Mouse (Mus musculus) stomach, embryonic 15.5 days (tissue): ENCODE measurements around the gene Shroom3. TPM values are rescaled to one million over a fixed set of nuclear protein-coding genes. Genes with fewer than 3 reads are reported as not detected.
A peak's percentile ranks its signal among the peaks of the same experiment; 100 is the strongest.

Experiments used
- ATAC-seq: fragments of 200-750 bp; cut with Nextera tagmentation; 2 replicates; pipeline ENCODE4 v1.8.0; 2017; ENCODE audit warnings: low read depth, moderate number of reproducible peaks, moderate TSS enrichment; ENCODE audit not compliant: insufficient read depth, low FRiP score
- H3K27ac ChIP-seq: fragments of 300-500 bp; sonication (generic); 2 replicates; pipeline ENCODE4 v1.5.1; 2015; ENCODE audit warnings: mild to moderate bottlenecking, inconsistent platforms
- H3K27me3 ChIP-seq: fragments of 300-500 bp; sonication (generic); replicated peaks from 2 replicates; pipeline ENCODE4 v1.6.1; 2015; ENCODE audit warnings: inconsistent platforms
- H3K36me3 ChIP-seq: fragments of 300-500 bp; sonication (generic); 2 replicates; pipeline ENCODE4 v1.6.1; 2015; ENCODE audit warnings: inconsistent platforms
- H3K4me1 ChIP-seq: fragments of 300-500 bp; sonication (generic); 2 replicates; pipeline ENCODE4 v1.6.1; 2015; ENCODE audit warnings: inconsistent platforms
- H3K4me2 ChIP-seq: fragments of 300-500 bp; sonication (generic); 2 replicates; pipeline ENCODE4 v1.6.1; 2015; ENCODE audit warnings: mild to moderate bottlenecking, inconsistent platforms
- H3K4me3 ChIP-seq: fragments of 300-500 bp; sonication (generic); replicated peaks from 2 replicates; pipeline ENCODE4 v1.5.1; 2015; ENCODE audit warnings: inconsistent platforms
- H3K9ac ChIP-seq: fragments of 300-500 bp; sonication (generic); 2 replicates; pipeline ENCODE4 v1.6.1; 2015; ENCODE audit warnings: inconsistent platforms
- H3K9me3 ChIP-seq: fragments of 300-500 bp; sonication (generic); 2 replicates; pipeline ENCODE4 v1.6.1; 2016; ENCODE audit warnings: inconsistent platforms
- whole genome bisulfite sequencing: fragments of 180-500 bp; shearing (Covaris S2); methylation state at CpG from one replicate; pipeline ENCODE4 v1.1.7; 2015; 5-methylcytosine and 5-hydroxymethylcytosine counted together
- polyA plus RNA-seq: library from polyadenylated mRNA; unstranded; fragments of >200 nt; fragmentation: Nextera tagmentation; extraction: Ambion mirVana; gene quantifications from 2 replicates; pipeline ENCODE4 v1.2.1, GENCODE M21; 2015

The Shroom3 gene
- polyA plus RNA-seq, 1 experiment from 2014 or later, result 12.3 TPM

DNA sequence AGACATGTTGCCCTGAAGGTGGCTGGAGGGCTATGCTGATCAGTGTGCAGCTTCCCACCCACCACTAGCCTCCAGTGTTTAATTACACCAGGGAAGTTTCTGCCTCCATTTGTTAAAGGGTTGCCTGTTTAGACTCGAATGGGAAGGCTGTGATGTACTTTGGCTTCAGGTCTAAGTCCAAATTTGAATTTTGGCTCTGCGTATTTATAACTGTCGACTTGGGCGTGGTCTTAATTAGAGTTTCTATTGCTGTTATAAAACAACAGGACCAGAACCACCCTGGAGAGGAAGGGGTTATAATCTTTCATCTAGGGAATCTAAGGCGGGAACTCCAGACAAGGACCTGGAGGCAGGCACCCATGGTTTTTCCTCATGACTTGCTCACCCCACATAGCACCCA lies 79.2 kb downstream of the Shroom3 start:
- H3K27me3 ChIP-seq, result no peaks in the 10 kb centered on the region
- ATAC-seq, result no peak
- no peaks in the 10 kb centered on the region for H3K9me3 ChIP-seq
- no peak overlapping the region for H3K4me2 ChIP-seq
- H3K9ac ChIP-seq, result no peak overlapping the region
- 79% methylated on average over 5 of the region's 5 CpGs for WGBS
- no peaks in the 10 kb centered on the region for H3K36me3 ChIP-seq
- H3K4me1 ChIP-seq, result 0 out of 2 replicates have a peak, but pooled peaks cover 3% of the 10 kb centered on the region
- H3K4me3 ChIP-seq, result no peak overlapping the region
- no peak overlapping the region for H3K27ac ChIP-seq

DNA sequence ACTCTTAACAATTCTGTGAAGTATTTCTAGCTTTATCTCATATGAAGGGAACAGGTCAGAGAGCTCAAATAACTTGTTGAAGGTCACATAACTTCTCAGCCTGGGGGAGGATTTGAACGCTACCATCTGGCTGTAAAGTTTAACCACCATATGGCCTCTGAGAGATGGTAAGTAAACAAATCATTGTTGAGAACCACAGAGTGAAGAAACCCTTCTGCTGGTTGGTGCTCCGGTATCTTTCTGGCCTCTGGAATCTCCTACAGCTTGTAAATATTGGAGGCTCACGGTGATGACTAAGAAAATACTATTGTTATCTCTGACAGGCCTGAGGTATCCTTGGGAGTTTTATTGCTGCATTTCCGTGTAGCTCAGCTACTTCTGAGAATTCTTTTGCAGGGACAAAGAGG lies 80.3 kb downstream of the Shroom3 start:
- peak overlapping the region; percentile 61; the same call in 1 of the 2 replicates for H3K27ac ChIP-seq
- H3K4me1 ChIP-seq, result 0 out of 2 replicates have a peak, but pooled peaks cover 6% of the 10 kb centered on the region
- ATAC-seq, result no peak
- 11% methylated on average over 4 of the region's 4 CpGs for WGBS
- no peaks in the 10 kb centered on the region for H3K27me3 ChIP-seq
- no peaks in the 10 kb centered on the region for H3K9me3 ChIP-seq
- H3K9ac ChIP-seq, result no peak overlapping the region
- H3K4me2 ChIP-seq, result no peak overlapping the region
- H3K4me3 ChIP-seq, result no peak overlapping the region
- no peaks in the 10 kb centered on the region for H3K36me3 ChIP-seq

DNA sequence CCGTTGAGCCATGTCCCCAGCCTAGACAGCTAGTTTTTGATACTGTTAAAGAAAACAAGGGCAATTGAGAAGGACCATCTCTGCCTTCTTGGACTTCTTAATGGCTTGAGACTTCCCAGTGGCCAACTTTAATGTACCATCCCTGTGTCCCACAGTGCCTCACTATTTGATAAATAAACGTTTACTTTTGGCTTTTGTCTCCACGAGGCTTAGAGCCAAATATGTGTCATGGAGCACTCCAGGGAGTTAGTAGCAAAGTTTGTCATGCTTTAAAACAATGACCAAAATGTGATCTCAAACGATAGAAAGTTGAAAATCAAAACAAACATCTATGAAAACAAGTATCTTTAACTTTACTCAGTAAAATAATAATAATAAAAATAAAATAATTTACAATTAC lies 83.1 kb downstream of the Shroom3 start:
- Histone ChIP-seq H3K36me3 (no peaks in the 10 kb centered on the region), H3K4me1 (0 out of 2 replicates have a peak, but pooled peaks cover 6% of the 10 kb centered on the region), H3K4me3 (no peak overlapping the region), H3K9me3 (no peaks in the 10 kb centered on the region), H3K27me3 (no peaks in the 10 kb centered on the region), H3K27ac (no peak overlapping the region), H3K4me2 (no peak overlapping the region), H3K9ac (no peak overlapping the region)
- WGBS, result 37% methylated on average over 4 of the region's 4 CpGs
- no peak for ATAC-seq

DNA sequence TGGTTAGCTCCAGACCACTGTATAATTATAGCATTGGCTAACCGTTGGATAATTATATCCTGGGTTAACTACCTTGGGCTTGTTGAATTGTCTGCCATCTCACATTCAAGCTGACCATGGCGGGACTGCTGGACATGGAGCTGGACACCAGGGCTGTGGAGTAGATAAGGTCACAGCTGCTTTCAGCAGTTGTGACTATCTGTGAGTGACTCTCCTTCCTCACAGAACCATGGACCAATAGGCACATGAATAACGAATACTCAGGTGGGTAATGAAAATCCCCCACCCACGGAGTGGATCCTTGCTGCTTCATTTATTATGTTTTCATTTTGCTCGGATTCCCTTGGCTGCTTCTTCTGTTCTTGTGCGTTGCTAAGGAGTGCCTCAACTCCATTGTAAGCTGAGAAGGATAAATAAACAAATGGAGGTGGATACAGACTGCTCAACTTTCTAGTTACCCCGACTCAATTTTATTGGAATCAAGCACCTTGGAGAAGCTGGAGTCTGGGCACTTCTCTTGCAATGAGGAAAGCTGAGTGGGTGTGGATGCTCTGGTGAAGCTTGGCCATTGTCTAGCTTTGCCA lies 84.1 kb downstream of the Shroom3 start:
- 0 out of 2 replicates have a peak, but pooled peaks cover 6% of the 10 kb centered on the region for H3K4me1 ChIP-seq
- H3K4me3 ChIP-seq, result no peak overlapping the region
- no peak for ATAC-seq
- no peak overlapping the region for H3K4me2 ChIP-seq
- H3K27ac ChIP-seq, result no peak overlapping the region
- no peaks in the 10 kb centered on the region for H3K9me3 ChIP-seq
- no peaks in the 10 kb centered on the region for H3K27me3 ChIP-seq
- WGBS, result 37% methylated on average over 7 of the region's 7 CpGs
- H3K36me3 ChIP-seq, result no peaks in the 10 kb centered on the region
- H3K9ac ChIP-seq, result no peak overlapping the region

DNA sequence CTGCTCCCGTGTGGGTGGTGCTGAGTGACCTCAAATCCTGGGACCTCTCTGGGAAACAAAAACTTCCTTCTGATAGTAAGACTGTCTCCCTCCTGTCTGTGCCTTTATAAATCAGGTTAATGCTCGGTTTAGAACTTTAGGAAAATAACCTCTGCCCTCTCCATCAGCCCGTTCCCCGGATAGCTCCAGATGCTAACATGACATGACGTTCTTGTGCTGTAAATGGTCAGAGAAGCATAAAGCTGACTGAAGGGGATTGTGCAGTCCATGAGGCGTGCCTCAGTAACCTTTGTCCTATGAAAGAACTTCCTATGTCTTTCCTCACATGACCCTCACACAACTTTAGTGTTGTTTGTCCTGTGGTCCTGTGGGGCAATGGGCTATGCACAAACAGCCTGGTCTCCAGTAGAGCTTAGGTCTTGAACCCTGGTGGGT lies 84.6 kb downstream of the Shroom3 start:
- no peak overlapping the region for H3K4me2 ChIP-seq
- ATAC-seq, result no peak
- H3K27ac ChIP-seq, result no peak overlapping the region
- H3K9me3 ChIP-seq, result no peaks in the 10 kb centered on the region
- H3K9ac ChIP-seq, result no peak overlapping the region
- 0 out of 2 replicates have a peak, but pooled peaks cover 6% of the 10 kb centered on the region for H3K4me1 ChIP-seq
- no peaks in the 10 kb centered on the region for H3K27me3 ChIP-seq
- no peak overlapping the region for H3K4me3 ChIP-seq
- WGBS, result 35% methylated on average over 6 of the region's 6 CpGs
- H3K36me3 ChIP-seq, result no peaks in the 10 kb centered on the region

DNA sequence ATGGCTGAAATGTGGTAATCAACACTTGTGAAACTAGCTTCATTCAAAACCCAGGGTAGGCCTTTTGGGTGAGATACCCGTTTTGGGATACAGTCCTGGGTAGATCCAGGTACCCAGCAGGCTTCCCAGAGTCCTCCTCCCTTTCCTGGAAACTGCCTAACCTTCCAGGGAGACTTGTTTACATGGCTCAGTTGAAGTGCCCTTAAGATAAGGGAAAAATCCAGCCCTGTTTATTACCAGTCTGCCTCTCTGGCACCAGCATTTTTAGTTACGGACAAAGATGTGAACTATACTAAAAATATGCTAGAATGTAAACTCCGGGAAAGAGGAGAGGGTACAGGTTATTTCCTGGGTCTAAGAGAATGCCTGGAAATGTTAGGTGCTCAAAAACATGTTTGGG lies 90.6 kb downstream of the Shroom3 start:
- H3K9ac ChIP-seq, result no peak overlapping the region
- no peak overlapping the region for H3K27ac ChIP-seq
- 39% methylated on average over 3 of the region's 3 CpGs for WGBS
- H3K4me1 ChIP-seq, result no peaks in the 10 kb centered on the region
- no peaks in the 10 kb centered on the region for H3K27me3 ChIP-seq
- H3K4me3 ChIP-seq, result no peak overlapping the region
- no peak overlapping the region for H3K4me2 ChIP-seq
- no peaks in the 10 kb centered on the region for H3K9me3 ChIP-seq
- H3K36me3 ChIP-seq, result no peaks in the 10 kb centered on the region
- no peak for ATAC-seq

DNA sequence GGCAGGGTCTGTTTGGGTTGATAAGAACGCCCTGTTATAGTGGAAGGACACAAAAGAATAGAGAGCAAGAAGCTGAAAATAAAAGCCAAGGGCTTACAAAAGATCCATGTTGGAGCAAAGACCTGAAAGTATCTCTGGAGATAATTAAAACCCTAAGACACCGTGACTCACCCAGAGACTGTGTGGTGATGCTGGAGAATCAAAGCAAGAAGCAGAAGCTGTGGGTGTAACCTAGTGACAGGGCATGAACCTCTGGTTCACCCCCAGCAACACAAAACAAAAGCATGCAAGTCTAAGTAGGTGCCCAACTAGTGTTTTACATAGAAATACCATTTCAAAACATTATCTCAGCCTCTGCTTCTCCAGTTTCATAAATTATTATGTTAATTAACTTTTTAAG lies 91.2 kb downstream of the Shroom3 start:
- Histone ChIP-seq H3K36me3 (no peaks in the 10 kb centered on the region), H3K9ac (no peak overlapping the region), H3K4me2 (no peak overlapping the region), H3K27me3 (no peaks in the 10 kb centered on the region), H3K27ac (no peak overlapping the region), H3K4me1 (no peaks in the 10 kb centered on the region), H3K4me3 (no peak overlapping the region), H3K9me3 (no peaks in the 10 kb centered on the region)
- ATAC-seq, result no peak
- 59% methylated on average over 2 of the region's 2 CpGs for WGBS

DNA sequence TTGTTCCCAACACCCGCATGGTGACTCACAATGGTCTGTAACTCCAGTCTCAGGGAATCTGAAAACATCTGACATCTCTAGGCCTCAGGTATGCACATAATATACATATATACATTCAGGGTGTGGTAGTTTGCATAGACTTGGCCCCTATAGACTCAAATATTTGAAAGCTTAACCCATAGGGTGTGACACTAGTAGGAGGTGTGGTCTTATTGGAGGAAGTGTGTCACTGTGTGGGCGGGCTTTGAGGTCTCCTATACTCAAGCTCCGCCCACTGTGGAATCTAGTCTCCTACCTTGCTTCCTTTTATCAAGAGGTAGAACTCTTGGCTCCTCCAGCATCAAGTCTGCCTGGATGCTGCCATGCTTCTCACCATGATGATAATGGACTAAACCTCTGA lies 91.7 kb downstream of the Shroom3 start:
- no peak overlapping the region for H3K4me2 ChIP-seq
- H3K4me1 ChIP-seq, result no peaks in the 10 kb centered on the region
- no peak overlapping the region for H3K4me3 ChIP-seq
- no peaks in the 10 kb centered on the region for H3K9me3 ChIP-seq
- no peak overlapping the region for H3K27ac ChIP-seq
- WGBS, result 89% methylated on average over 3 of the region's 3 CpGs
- ATAC-seq, result peak; percentile 39; the same call in 1 of the 2 replicates
- no peak overlapping the region for H3K9ac ChIP-seq
- H3K27me3 ChIP-seq, result no peaks in the 10 kb centered on the region
- H3K36me3 ChIP-seq, result no peaks in the 10 kb centered on the region

DNA sequence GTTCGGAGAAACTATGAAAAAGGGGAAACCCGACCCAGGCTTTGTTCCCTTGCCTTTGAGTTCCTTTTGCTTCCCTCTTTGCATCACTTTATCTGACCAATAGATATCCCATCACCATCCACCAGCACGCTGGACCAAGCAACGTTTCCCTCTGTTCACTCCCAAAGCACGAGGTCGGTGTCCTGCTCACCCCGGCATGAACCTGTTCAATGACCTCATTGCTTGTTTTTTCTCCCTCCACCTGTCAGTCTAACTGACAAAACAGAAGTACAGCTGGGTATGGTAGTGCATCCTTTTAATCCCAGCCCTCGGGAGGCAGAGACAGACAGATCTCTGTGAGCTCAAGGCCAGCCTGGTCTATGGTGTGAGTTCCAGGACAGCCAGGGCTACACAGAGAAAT lies 95.2 kb downstream of the Shroom3 start:
- no peaks in the 10 kb centered on the region for H3K4me1 ChIP-seq
- no peak overlapping the region for H3K9ac ChIP-seq
- H3K36me3 ChIP-seq, result no peaks in the 10 kb centered on the region
- 54% methylated on average over 8 of the region's 8 CpGs for WGBS
- no peaks in the 10 kb centered on the region for H3K9me3 ChIP-seq
- no peak for ATAC-seq
- H3K4me2 ChIP-seq, result no peak overlapping the region
- no peaks in the 10 kb centered on the region for H3K27me3 ChIP-seq
- no peak overlapping the region for H3K4me3 ChIP-seq
- H3K27ac ChIP-seq, result no peak overlapping the region

DNA sequence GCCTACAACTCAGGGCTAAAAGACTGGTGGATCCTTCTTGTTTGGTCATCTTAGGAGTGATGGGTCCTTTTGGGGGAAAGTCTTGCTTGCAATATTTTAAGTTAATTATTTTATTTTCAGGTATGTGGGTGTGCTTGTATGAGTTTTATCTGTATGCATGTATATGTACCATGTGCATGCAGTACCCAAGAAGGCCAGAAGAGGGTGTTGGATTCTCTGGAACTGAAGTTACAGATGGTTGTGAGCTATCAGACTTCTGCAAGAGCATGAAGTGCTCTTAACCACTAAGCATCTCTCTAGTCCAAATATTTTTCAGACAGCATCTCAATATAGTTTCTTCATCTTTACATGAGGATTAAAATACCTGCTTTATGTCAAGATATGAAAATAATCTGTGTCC lies 97.8 kb downstream of the Shroom3 start:
- Histone ChIP-seq H3K4me2 (no peak overlapping the region), H3K9ac (no peak overlapping the region), H3K4me3 (no peak overlapping the region), H3K4me1 (no peaks in the 10 kb centered on the region), H3K27ac (no peak overlapping the region), H3K36me3 (no peaks in the 10 kb centered on the region), H3K9me3 (no peaks in the 10 kb centered on the region), H3K27me3 (no peaks in the 10 kb centered on the region)
- no peak for ATAC-seq

DNA sequence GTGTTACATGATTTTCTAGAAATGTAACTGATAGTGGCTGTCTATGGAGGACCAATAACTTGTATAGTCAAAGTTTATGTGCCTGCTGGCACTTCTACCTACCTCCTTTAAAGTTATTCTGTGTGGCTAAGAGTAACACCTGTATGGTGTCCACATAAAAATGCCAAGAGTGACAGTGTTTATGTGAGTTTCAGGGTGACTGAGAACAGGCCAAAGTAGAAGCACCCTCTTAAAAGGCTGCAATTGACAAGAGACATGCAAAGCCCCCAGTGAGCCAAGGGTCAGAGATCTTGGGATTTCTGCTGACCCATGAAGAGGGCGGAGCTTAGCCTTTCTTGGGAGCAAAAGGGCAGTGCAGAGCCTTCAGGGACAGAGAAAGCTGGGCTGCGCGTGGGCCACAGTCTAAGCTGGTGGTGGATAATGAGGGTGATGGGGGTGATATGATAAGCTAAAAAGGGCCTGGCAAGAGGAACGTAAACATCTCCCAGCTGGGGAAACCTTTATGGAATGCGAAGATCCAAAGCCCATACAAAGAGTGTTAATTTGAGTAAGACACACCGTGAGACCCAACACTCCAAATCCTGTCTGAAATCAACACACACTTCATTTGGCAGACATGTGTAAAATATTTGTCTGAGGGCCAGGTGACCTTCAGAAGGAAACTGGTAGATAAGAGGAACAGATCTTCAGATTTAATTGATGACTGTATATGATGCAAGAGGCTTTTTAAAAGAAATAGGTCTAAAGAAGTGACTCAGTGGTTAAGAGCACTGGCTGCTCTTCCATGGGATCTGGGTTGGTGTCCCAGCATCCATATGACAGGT lies 101.0 kb downstream of the Shroom3 start:
- Histone ChIP-seq H3K27ac (no peak overlapping the region), H3K4me2 (no peak overlapping the region), H3K4me3 (no peak overlapping the region), H3K36me3 (no peaks in the 10 kb centered on the region), H3K9ac (no peak overlapping the region), H3K9me3 (no peaks in the 10 kb centered on the region), H3K4me1 (no peaks in the 10 kb centered on the region), H3K27me3 (no peaks in the 10 kb centered on the region)
- ATAC-seq, result no peak
- WGBS, result 32% methylated on average over 6 of the region's 6 CpGs

DNA sequence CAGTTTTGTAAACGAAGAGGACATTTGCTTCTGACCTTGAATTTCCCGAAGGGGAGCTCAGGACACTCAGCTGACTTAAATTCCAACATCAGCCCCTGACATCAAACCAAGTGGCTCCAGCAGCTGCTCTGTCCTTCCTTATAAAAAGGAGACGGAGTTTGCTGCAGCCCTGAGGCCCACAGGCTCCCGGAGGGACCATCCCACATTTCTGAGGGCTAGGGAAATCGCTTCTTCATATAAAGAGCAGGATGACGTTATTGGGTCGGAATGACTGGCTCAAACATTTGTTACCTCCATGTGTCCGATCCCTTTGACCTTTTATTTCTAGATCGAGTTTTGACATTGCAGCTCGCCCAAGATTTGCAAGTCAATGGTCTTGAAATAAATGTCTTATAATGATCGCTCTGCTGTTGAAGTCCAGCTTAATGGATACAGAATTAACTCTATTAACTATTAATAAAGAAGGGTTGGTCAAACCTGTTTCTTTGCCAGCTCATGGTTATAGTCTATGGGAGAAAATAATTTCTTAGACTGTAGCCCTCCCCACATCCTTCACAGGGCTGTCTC lies 102.7 kb downstream of the Shroom3 start:
- no peak for ATAC-seq
- H3K4me1 ChIP-seq, result no peaks in the 10 kb centered on the region
- no peak overlapping the region for H3K27ac ChIP-seq
- no peaks in the 10 kb centered on the region for H3K27me3 ChIP-seq
- no peak overlapping the region for H3K4me3 ChIP-seq
- H3K4me2 ChIP-seq, result no peak overlapping the region
- no peaks in the 10 kb centered on the region for H3K9me3 ChIP-seq
- no peak overlapping the region for H3K9ac ChIP-seq
- H3K36me3 ChIP-seq, result no peaks in the 10 kb centered on the region
- 80% methylated on average over 11 of the region's 11 CpGs for WGBS
